Mouse (Mus musculus) lung, adult 2 months (tissue): ENCODE measurements around the gene Dvl2.

Source experiments
- CTCF ChIP-seq: fragments of 200-500 bp; IDR thresholded peaks from 2 replicates; pipeline ENCODE4 v1.5.1; 2011; ENCODE audit warnings: mild to moderate bottlenecking, low read length, control low read depth; ENCODE audit not compliant: insufficient read depth
- POLR2A ChIP-seq: fragments of 200-500 bp; IDR thresholded peaks from 2 replicates; pipeline ENCODE4 v1.6.1; 2011; ENCODE audit warnings: low read depth, mild to moderate bottlenecking, control low read depth, low read length, borderline replicate concordance; ENCODE audit errors: extremely low read depth

DNA sequence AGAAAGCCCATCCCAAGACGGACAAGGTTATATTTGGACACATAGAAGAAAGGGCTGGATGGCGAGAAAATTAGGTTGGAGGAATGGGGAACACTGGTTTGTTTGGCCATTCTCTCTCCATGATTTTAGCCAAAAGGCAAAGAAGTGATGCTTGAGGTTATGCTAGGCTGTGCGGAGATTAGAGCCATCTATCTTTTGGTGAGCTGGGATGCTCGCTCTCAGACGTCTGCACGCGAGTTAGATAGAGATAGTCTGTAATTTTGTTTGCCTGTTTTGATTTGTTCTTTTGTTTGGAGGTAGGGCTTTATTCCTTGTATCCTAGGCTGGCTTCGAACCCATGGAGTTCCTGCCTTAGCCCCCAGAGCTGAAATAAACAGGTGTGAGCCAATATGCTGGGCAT is 764 bp downstream of the Dvl2 start:
- TF ChIP-seq CTCF (no peak), POLR2A (no peak)
